Mouse (Mus musculus) olfactory bulb, adult 2 months (tissue): ENCODE data around the gene Rundc3a. TPM values are rescaled to one million over a fixed set of nuclear protein-coding genes. Genes with fewer than 3 reads are reported as not detected.

Experiments
- H3K27ac ChIP-seq: fragments of 200-500 bp; 2 replicates; pipeline ENCODE4 v1.5.1; 2012; ENCODE audit warnings: low read depth, low read length; ENCODE audit not compliant: insufficient read depth
- H3K4me1 ChIP-seq: fragments of 200-500 bp; 2 replicates; pipeline ENCODE4 v1.6.1; 2012; ENCODE audit warnings: low read length; ENCODE audit not compliant: control insufficient read depth, insufficient read depth
- H3K4me3 ChIP-seq: fragments of 200-500 bp; 2 replicates; pipeline ENCODE4 v1.5.1; 2012; ENCODE audit warnings: mild to moderate bottlenecking, low read depth, low read length, moderate library complexity; ENCODE audit not compliant: insufficient read depth
- CTCF ChIP-seq: fragments of 200-500 bp; IDR thresholded peaks from 2 replicates; pipeline ENCODE4 v1.5.1; 2012; ENCODE audit warnings: low read depth, mild to moderate bottlenecking, low read length, moderate library complexity; ENCODE audit not compliant: insufficient read depth
- POLR2A ChIP-seq: fragments of 200-500 bp; IDR thresholded peaks from 2 replicates; pipeline ENCODE4 v1.6.1; 2012; ENCODE audit warnings: mild to moderate bottlenecking, low read depth, low read length, moderate library complexity; ENCODE audit not compliant: insufficient read depth
- WGBS: fragments of 180-500 bp; shearing (Covaris S2); methylation state at CpG from one replicate; pipeline ENCODE4 v1.1.7; 2018; 5-methylcytosine and 5-hydroxymethylcytosine counted together
- polyA plus RNA-seq: library from polyadenylated mRNA; stranded (reverse); fragments of >200 nt; gene quantifications from 2 replicates; pipeline ENCODE4 v1.2.4, GENCODE M21; 2012; ENCODE audit warnings: low replicate concordance; ENCODE audit not compliant: missing spikeins, insufficient read depth, insufficient read length

Gene Rundc3a
- polyA plus RNA-seq, 1 experiment: not detected

- TF ChIP-seq POLR2A (no peak), CTCF (no peak)
- WGBS: 94% methylated on average over 7 of the region's 7 CpGs
- H3K4me1 ChIP-seq: peaks cover 11% of the 10 kb centered on the region
These were observed 19.0 kb upstream of the Rundc3a start for GRCm38 (mm10) chr11:102374108-102374725.

GRCm38 (mm10) chr11:102375196-102376173 lies 17.7 kb upstream of the Rundc3a start:
- TF ChIP-seq POLR2A (no peak), CTCF (0 out of 2 replicates have a peak, but pooled peaks have one; percentile 4)
- WGBS: 27% methylated on average over 23 of the region's 23 CpGs

More at GRCm38 (mm10) chr11:102374108-102374725, 19.0 kb upstream of the Rundc3a start:
- Histone ChIP-seq H3K27ac (no peak overlapping the region), H3K4me3 (no peak overlapping the region)

GRCm38 (mm10) chr11:102376196-102376835 lies 16.9 kb upstream of the Rundc3a start:
- TF ChIP-seq POLR2A (no peak), CTCF (no peak)
- WGBS: 32% methylated on average over 8 of the region's 8 CpGs
- no peak overlapping the region for H3K4me3 ChIP-seq
- H3K27ac ChIP-seq: no peak overlapping the region
- peaks cover 11% of the 10 kb centered on the region for H3K4me1 ChIP-seq

More at GRCm38 (mm10) chr11:102375196-102376173, 17.7 kb upstream of the Rundc3a start:
- Histone ChIP-seq H3K4me3 (no peak overlapping the region), H3K4me1 (peaks cover 11% of the 10 kb centered on the region), H3K27ac (no peak overlapping the region)

GRCm38 (mm10) chr11:102377186-102377585 lies 16.0 kb upstream of the Rundc3a start:
- WGBS: 69% methylated on average over 12 of the region's 12 CpGs
- no peak overlapping the region for H3K4me3 ChIP-seq
- no peak overlapping the region for H3K27ac ChIP-seq
- H3K4me1 ChIP-seq: peaks cover 11% of the 10 kb centered on the region
- TF ChIP-seq CTCF: no peak

GRCm38 (mm10) chr11:102380091-102380490 lies 13.1 kb upstream of the Rundc3a start:
- Histone ChIP-seq H3K4me3 (no peak overlapping the region), H3K27ac (no peak overlapping the region), H3K4me1 (peaks cover 14% of the 10 kb centered on the region)
- TF ChIP-seq POLR2A (no peak), CTCF (no peak)
- 73% methylated on average over 5 of the region's 5 CpGs for WGBS

GRCm38 (mm10) chr11:102381341-102382100 lies 11.7 kb upstream of the Rundc3a start:
- TF ChIP-seq POLR2A (no peak), CTCF (no peak)
- Histone ChIP-seq H3K4me1 (peaks cover 4% of the 10 kb centered on the region; the same call in 1 of the 2 replicates), H3K4me3 (no peak overlapping the region), H3K27ac (no peak overlapping the region)
- 53% methylated on average over 4 of the region's 4 CpGs for WGBS

- Histone ChIP-seq H3K27ac (no peak overlapping the region), H3K4me3 (no peak overlapping the region), H3K4me1 (peaks cover 3% of the 10 kb centered on the region; the same call in 1 of the 2 replicates)
- TF ChIP-seq CTCF (no peak), POLR2A (no peak)
- 88% methylated on average over 3 of the region's 3 CpGs for WGBS
These were observed 10.4 kb upstream of the Rundc3a start for GRCm38 (mm10) chr11:102382794-102383193.
